Mouse (Mus musculus) hindbrain, postnatal 0 days (tissue): ENCODE results near the gene Emp2. TPM values are rescaled to one million over a fixed set of nuclear protein-coding genes. Genes with fewer than 3 reads are reported as not detected.

ENCODE experiments used
- ATAC-seq: fragments of 200-750 bp; cut with Nextera tagmentation; 2 replicates; pipeline ENCODE4 v1.8.0; 2017; ENCODE audit warnings: mild to moderate bottlenecking, moderate TSS enrichment, moderate library complexity
- DNase-seq: peaks from one replicate; pipeline ENCODE4 v3.0.0-alpha.2; 2015; ENCODE audit warnings: low spot score
- H3K27ac ChIP-seq: fragments of 300-500 bp; sonication (generic); 2 replicates; pipeline ENCODE4 v1.5.1; 2014; ENCODE audit warnings: mild to moderate bottlenecking
- H3K27me3 ChIP-seq: fragments of 300-500 bp; sonication (generic); 2 replicates; pipeline ENCODE4 v1.6.1; 2014; ENCODE audit warnings: low read length, mixed read lengths; ENCODE audit not compliant: insufficient read depth
- H3K36me3 ChIP-seq: fragments of 300-500 bp; sonication (generic); 2 replicates; pipeline ENCODE4 v1.6.1; 2014; ENCODE audit warnings: low read length, mixed read lengths; ENCODE audit not compliant: insufficient read depth
- H3K4me1 ChIP-seq: fragments of 300-500 bp; sonication (generic); 2 replicates; pipeline ENCODE4 v1.6.1; 2014; ENCODE audit warnings: antibody characterized with exemption, low read length, mixed read lengths; ENCODE audit not compliant: insufficient read depth
- H3K4me2 ChIP-seq: fragments of 300-500 bp; sonication (generic); 2 replicates; pipeline ENCODE4 v1.6.1; 2014; ENCODE audit warnings: low read depth, mild to moderate bottlenecking, low read length, moderate library complexity, mixed read lengths
- H3K4me3 ChIP-seq: fragments of 300-500 bp; sonication (generic); 2 replicates; pipeline ENCODE4 v1.5.1; 2014; ENCODE audit warnings: low read length
- H3K9ac ChIP-seq: fragments of 300-500 bp; sonication (generic); replicated peaks from 2 replicates; pipeline ENCODE4 v1.6.1; 2014; ENCODE audit warnings: mild to moderate bottlenecking, low read length, moderate library complexity, mixed read lengths
- H3K9me3 ChIP-seq: fragments of 300-500 bp; sonication (generic); 2 replicates; pipeline ENCODE4 v1.6.1; 2016; ENCODE audit warnings: low read length, mixed read lengths
- CTCF ChIP-seq: IDR thresholded peaks from 2 replicates; pipeline ENCODE4 v1.5.1; 2016; ENCODE audit warnings: antibody characterized with exemption, control low read depth, low read depth
- WGBS: fragments of 180-500 bp; shearing (Covaris S2); extraction: QIAGEN DNeasy Blood & Tissue Kit; methylation state at CpG from one replicate; pipeline ENCODE4 v1.1.7; 2014; 5-methylcytosine and 5-hydroxymethylcytosine counted together
- polyA plus RNA-seq: library from polyadenylated mRNA; unstranded; fragments of >200 nt; fragmentation: Nextera tagmentation; extraction: Ambion mirVana; gene quantifications from 2 replicates; pipeline ENCODE4 v1.2.1, GENCODE M21; 2015
- total RNA-seq: library from RNA; depleted of rRNA; stranded (reverse); fragments of >200 nt; gene quantifications from 2 replicates; pipeline ENCODE4 v1.2.3, GENCODE M21; 2014

Emp2 gene
- total and polyA plus RNA-seq, 2 experiments from 2014 or later = 26.6 to 30.7 TPM

DNA sequence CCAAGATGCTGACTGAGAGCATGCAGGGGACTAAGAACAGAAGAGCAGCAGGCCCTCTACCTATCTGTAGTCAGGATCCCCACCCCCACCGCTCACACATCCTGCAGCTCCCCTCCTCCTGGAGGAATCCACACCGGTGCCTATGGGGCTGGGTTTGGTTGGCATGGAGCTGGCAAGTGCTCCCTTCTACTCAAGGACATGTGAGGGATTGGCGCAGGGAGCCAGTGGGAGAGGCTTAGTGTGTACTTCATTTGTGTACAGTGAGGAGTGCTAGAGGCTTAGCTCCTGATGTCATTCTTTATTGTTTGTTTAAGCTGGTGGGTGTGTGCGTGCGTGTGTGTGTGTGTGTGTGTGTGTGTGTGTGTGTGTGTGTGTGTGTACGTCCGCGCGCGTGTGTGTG lies 36.1 kb upstream of the Emp2 start:
- DNase-seq (peak; percentile 13), ATAC-seq (0 out of 2 replicates have a peak, but pooled peaks have one; percentile 57)
- Histone ChIP-seq H3K9ac (no peak overlapping the region), H3K4me1 (no peaks in the 10 kb centered on the region), H3K27ac (no peak overlapping the region), H3K4me2 (no peak overlapping the region), H3K9me3 (no peaks in the 10 kb centered on the region), H3K27me3 (no peaks in the 10 kb centered on the region), H3K36me3 (no peaks in the 10 kb centered on the region), H3K4me3 (no peak overlapping the region)
- TF ChIP-seq CTCF = no peak
- WGBS = 87% methylated on average over 10 of the region's 10 CpGs

DNA sequence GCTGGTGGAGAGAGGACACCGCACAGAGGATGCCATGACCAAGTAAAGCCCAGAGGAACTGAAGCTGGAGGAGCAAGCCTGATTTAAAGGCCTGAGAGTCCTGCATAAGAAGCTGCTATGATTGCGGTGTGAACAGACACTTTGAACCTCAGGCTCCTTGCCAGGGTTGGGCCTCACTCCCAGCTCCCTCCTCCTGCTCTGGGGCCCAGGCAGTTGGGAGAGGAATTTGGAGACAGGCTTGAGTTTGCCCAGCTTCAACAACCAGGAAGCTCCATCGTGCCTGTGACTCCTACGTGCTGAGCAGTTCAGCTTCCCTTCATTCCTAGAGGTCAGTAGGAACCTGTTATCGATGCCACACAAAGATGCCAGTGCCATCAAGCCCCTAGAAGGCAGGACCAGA lies 35.7 kb upstream of the Emp2 start:
- Histone ChIP-seq H3K4me3 (no peak overlapping the region), H3K27ac (no peak overlapping the region), H3K27me3 (no peaks in the 10 kb centered on the region), H3K9me3 (no peaks in the 10 kb centered on the region), H3K9ac (no peak overlapping the region), H3K4me2 (no peak overlapping the region), H3K36me3 (no peaks in the 10 kb centered on the region), H3K4me1 (no peaks in the 10 kb centered on the region)
- DNase-seq (peak; percentile 15), ATAC-seq (no peak)
- 74% methylated on average over 5 of the region's 5 CpGs for WGBS
- TF ChIP-seq CTCF = no peak

DNA sequence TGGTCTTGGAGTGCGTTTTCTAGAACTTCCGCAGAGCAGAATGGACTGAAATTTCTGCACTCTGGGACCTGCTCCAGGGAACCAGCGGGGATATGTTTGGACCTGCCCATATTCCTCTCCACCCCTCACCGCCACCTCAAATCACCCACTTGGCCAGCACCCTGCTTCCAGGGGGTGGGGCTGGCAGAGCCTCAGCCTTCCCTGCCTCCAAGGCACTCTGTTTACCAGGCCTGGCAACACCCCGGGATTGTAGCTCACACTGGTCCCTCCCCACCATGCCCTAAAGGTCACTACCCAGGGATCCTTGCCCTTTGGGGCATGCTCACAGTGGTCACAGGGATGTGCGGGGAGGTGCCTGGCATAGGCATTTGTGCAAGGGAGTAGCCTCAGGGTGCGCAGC lies 33.8 kb upstream of the Emp2 start:
- ATAC-seq = peak; percentile 49; the same call in 1 of the 2 replicates
- no peak overlapping the region for H3K4me3 ChIP-seq
- no peaks in the 10 kb centered on the region for H3K4me1 ChIP-seq
- 69% methylated on average over 7 of the region's 7 CpGs for WGBS
- peak; percentile 14 for DNase-seq
- no peaks in the 10 kb centered on the region for H3K9me3 ChIP-seq
- H3K27ac ChIP-seq = no peak overlapping the region
- no peak overlapping the region for H3K4me2 ChIP-seq
- H3K27me3 ChIP-seq = no peaks in the 10 kb centered on the region
- TF ChIP-seq CTCF = no peak
- H3K9ac ChIP-seq = no peak overlapping the region
- no peaks in the 10 kb centered on the region for H3K36me3 ChIP-seq

DNA sequence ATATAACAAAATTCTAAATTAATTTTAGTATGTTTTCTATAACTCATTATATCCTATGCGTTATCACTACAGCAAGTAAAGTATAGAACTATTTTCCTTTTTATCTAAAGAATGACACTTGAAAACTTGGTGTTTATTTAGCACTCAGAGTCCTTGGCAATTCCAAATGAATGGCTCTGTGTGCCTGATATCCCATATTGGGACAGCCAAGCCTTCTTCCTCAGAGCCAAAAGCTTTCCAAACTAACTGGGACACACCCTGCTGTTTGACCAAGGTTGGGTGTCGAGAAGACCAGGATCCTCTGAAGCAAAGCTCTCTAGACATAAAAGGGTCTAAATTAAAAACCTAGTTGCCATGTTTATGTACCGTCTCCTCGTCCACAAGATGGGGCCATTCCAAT lies 27.3 kb upstream of the Emp2 start:
- WGBS = 69% methylated on average over 4 of the region's 4 CpGs
- Histone ChIP-seq H3K36me3 (no peaks in the 10 kb centered on the region), H3K4me1 (no peaks in the 10 kb centered on the region), H3K27me3 (no peaks in the 10 kb centered on the region), H3K9me3 (no peaks in the 10 kb centered on the region), H3K4me3 (no peak overlapping the region), H3K4me2 (no peak overlapping the region), H3K27ac (no peak overlapping the region), H3K9ac (no peak overlapping the region)
- no peak for TF ChIP-seq CTCF
- DNase-seq = no peak
- no peak for ATAC-seq

DNA sequence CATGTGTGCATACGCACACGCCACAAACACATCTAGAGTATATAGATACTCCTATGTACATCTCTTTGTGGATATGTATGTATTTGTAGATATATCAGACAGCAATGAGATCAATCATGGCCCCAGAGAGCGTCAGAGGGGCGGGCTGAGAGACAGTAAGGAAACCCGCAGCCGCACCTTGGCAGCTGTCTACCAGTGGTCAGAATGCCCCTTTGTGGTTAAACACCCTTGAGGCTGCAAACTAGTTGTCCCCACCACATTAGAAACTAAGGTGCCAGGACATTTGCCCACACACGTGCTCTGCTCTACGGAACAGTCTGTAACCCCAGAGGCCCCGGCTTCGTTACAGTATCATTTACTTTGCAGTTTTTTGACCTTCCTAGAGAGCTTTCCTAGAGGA lies 26.2 kb upstream of the Emp2 start:
- no peaks in the 10 kb centered on the region for H3K36me3 ChIP-seq

DNA sequence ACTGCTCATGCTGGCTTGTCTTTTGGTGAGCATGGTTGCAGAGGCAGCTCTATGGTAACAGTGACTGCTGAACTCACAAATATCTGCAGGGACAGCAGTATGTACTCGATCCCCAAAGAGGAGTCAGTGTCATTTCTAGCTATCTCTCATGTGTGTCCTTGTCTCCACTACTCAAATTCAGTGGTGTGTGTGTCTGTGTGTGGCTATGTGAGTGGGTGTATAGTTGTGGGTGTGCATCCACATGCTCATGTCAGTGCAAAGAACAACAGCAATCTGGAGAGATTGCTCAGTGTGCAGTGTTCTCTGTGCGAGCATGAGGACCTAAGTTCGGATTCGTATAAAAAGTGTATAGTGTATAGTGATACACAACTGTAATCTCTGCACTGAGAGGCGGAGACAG lies 24.8 kb upstream of the Emp2 start:
- no peak overlapping the region for H3K27ac ChIP-seq
- no peak for DNase-seq
- no peaks in the 10 kb centered on the region for H3K4me1 ChIP-seq
- no peak overlapping the region for H3K4me3 ChIP-seq
- no peaks in the 10 kb centered on the region for H3K36me3 ChIP-seq
- H3K9me3 ChIP-seq = no peaks in the 10 kb centered on the region
- TF ChIP-seq CTCF = no peak
- 91% methylated on average over 5 of the region's 5 CpGs for WGBS
- H3K27me3 ChIP-seq = no peaks in the 10 kb centered on the region
- no peak overlapping the region for H3K9ac ChIP-seq
- H3K4me2 ChIP-seq = no peak overlapping the region
- no peak for ATAC-seq

More for the DNA sequence above, 26.2 kb upstream of the Emp2 start:
- no peak overlapping the region for H3K27ac ChIP-seq
- no peak for ATAC-seq
- DNase-seq = no peak
- H3K4me1 ChIP-seq = no peaks in the 10 kb centered on the region
- no peak for TF ChIP-seq CTCF
- no peak overlapping the region for H3K9ac ChIP-seq
- H3K4me2 ChIP-seq = no peak overlapping the region
- 92% methylated on average over 10 of the region's 10 CpGs for WGBS
- H3K9me3 ChIP-seq = no peaks in the 10 kb centered on the region
- H3K27me3 ChIP-seq = no peaks in the 10 kb centered on the region
- no peak overlapping the region for H3K4me3 ChIP-seq

DNA sequence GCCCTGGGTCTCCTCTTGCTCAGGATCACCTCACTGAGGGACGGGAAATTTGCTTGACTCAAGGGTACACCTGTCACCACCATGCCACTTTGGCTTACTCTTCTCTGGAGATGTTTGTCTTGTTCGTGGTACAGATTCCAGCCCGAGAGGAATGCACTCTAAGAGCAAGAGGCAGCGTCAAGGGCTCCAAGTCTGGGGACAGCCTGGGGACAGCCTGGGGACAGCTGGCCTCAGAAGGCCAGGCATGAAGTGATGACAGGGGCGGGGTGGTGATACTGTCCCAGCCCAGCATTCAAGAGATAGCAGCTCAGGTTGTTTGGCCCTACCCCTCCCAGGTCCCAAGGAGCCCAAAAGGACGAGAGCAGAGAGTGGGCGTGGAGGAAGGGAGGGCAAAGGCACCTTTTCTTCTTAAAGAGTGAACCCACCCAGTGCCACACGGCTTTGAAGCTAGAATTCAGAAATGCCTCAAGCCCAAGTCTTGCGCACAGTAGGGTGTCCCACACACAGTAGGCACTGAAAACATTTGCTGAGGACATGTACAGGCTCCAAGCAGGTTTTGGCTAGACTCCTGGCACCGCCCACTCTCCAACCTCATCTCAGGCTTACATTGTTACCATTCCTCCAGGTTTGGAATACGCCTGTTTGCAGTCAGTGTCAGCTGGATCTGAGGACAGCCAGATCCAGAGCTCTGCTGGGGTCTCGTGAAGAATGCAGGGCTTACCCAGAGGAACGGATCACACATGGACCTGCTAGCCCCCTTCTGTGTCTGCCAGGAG lies 23.8 kb upstream of the Emp2 start:
- Histone ChIP-seq H3K36me3 (no peaks in the 10 kb centered on the region), H3K4me1 (no peaks in the 10 kb centered on the region), H3K9me3 (no peaks in the 10 kb centered on the region), H3K27ac (no peak overlapping the region), H3K4me2 (no peak overlapping the region), H3K9ac (no peak overlapping the region), H3K4me3 (no peak overlapping the region), H3K27me3 (no peaks in the 10 kb centered on the region)
- DNase-seq (no peak), ATAC-seq (no peak)
- TF ChIP-seq CTCF = no peak
- 83% methylated on average over 13 of the region's 13 CpGs for WGBS
